Mouse (Mus musculus): ENCODE results near the gene Lgals2. TPM values are rescaled to one million over a fixed set of nuclear protein-coding genes. Genes with fewer than 3 reads are reported as not detected.

Gene Lgals2
- polyA plus RNA-seq, 1 experiment from 2014 or later, result 30.0 TPM

- Histone ChIP-seq H3K4me2 (replicated peaks; ENCODE audit: low read depth, low read length) (no peak overlapping the region), H3K36me3 (ENCODE audit: control insufficient read depth, insufficient read depth, low read length) (no peaks in the 10 kb centered on the region), H3K9ac (replicated peaks; ENCODE audit: low read depth, low read length) (no peak overlapping the region), H3K4me3 (ENCODE audit: low read depth, low read length) (no peak overlapping the region), H3K27me3 (ENCODE audit: control insufficient read depth, insufficient read depth, low read length) (no peaks in the 10 kb centered on the region), H3K27ac (ENCODE audit: low read length) (no peak overlapping the region), H3K4me1 (ENCODE audit: control insufficient read depth, insufficient read depth, low read length) (no peaks in the 10 kb centered on the region), H3K9me3 (ENCODE audit: control insufficient read depth, low read depth, low read length) (no peaks in the 10 kb centered on the region)
- 84% methylated on average over 4 of the region's 4 CpGs for WGBS
- no peak for ATAC-seq (ENCODE audit: insufficient number of reproducible peaks, insufficient read depth, low FRiP score, low read depth)
Observed at GRCm38 (mm10) chr15:78813603-78814002, 41.7 kb downstream of the Lgals2 start.

- Histone ChIP-seq H3K9ac (replicated peaks; ENCODE audit: low read depth, low read length) (no peak overlapping the region), H3K27ac (ENCODE audit: low read length) (no peak overlapping the region), H3K4me2 (replicated peaks; ENCODE audit: low read depth, low read length) (no peak overlapping the region), H3K4me1 (ENCODE audit: control insufficient read depth, insufficient read depth, low read length) (no peaks in the 10 kb centered on the region), H3K9me3 (ENCODE audit: control insufficient read depth, low read depth, low read length) (no peaks in the 10 kb centered on the region), H3K27me3 (ENCODE audit: control insufficient read depth, insufficient read depth, low read length) (no peaks in the 10 kb centered on the region), H3K36me3 (ENCODE audit: control insufficient read depth, insufficient read depth, low read length) (no peaks in the 10 kb centered on the region), H3K4me3 (ENCODE audit: low read depth, low read length) (no peak overlapping the region)
- WGBS, result 65% methylated on average over 9 of the region's 9 CpGs
- no peak for ATAC-seq (ENCODE audit: insufficient number of reproducible peaks, insufficient read depth, low FRiP score, low read depth)
Observed at GRCm38 (mm10) chr15:78810146-78810545, 45.2 kb downstream of the Lgals2 start.

GRCm38 (mm10) chr15:78809739-78810138, 45.6 kb downstream of the Lgals2 start:
- H3K27ac ChIP-seq (ENCODE audit: low read length), result no peak overlapping the region
- H3K4me3 ChIP-seq (ENCODE audit: low read depth, low read length), result no peak overlapping the region
- H3K36me3 ChIP-seq (ENCODE audit: control insufficient read depth, insufficient read depth, low read length), result no peaks in the 10 kb centered on the region
- no peak for ATAC-seq (ENCODE audit: insufficient number of reproducible peaks, insufficient read depth, low FRiP score, low read depth)
- WGBS, result 56% methylated on average over 9 of the region's 9 CpGs
- H3K4me1 ChIP-seq (ENCODE audit: control insufficient read depth, insufficient read depth, low read length), result no peaks in the 10 kb centered on the region
- H3K9me3 ChIP-seq (ENCODE audit: control insufficient read depth, low read depth, low read length), result no peaks in the 10 kb centered on the region
- H3K9ac ChIP-seq (replicated peaks; ENCODE audit: low read depth, low read length), result no peak overlapping the region
- no peaks in the 10 kb centered on the region for H3K27me3 ChIP-seq (ENCODE audit: control insufficient read depth, insufficient read depth, low read length)
- no peak overlapping the region for H3K4me2 ChIP-seq (replicated peaks; ENCODE audit: low read depth, low read length)

GRCm38 (mm10) chr15:78808980-78809379, 46.3 kb downstream of the Lgals2 start:
- 84% methylated on average over 2 of the region's 2 CpGs for WGBS
- Histone ChIP-seq H3K9ac (replicated peaks; ENCODE audit: low read depth, low read length) (no peak overlapping the region), H3K36me3 (ENCODE audit: control insufficient read depth, insufficient read depth, low read length) (no peaks in the 10 kb centered on the region), H3K4me3 (ENCODE audit: low read depth, low read length) (no peak overlapping the region), H3K4me2 (replicated peaks; ENCODE audit: low read depth, low read length) (no peak overlapping the region), H3K9me3 (ENCODE audit: control insufficient read depth, low read depth, low read length) (no peaks in the 10 kb centered on the region), H3K4me1 (ENCODE audit: control insufficient read depth, insufficient read depth, low read length) (no peaks in the 10 kb centered on the region), H3K27me3 (ENCODE audit: control insufficient read depth, insufficient read depth, low read length) (no peaks in the 10 kb centered on the region), H3K27ac (ENCODE audit: low read length) (no peak overlapping the region)
- ATAC-seq (ENCODE audit: insufficient number of reproducible peaks, insufficient read depth, low FRiP score, low read depth), result no peak

GRCm38 (mm10) chr15:78807141-78807540, 48.2 kb downstream of the Lgals2 start:
- Histone ChIP-seq H3K4me3 (ENCODE audit: low read depth, low read length) (no peak overlapping the region), H3K4me1 (ENCODE audit: control insufficient read depth, insufficient read depth, low read length) (peaks cover 2% of the 10 kb centered on the region; the same call in 1 of the 2 replicates), H3K4me2 (replicated peaks; ENCODE audit: low read depth, low read length) (no peak overlapping the region), H3K9ac (replicated peaks; ENCODE audit: low read depth, low read length) (no peak overlapping the region), H3K9me3 (ENCODE audit: control insufficient read depth, low read depth, low read length) (no peaks in the 10 kb centered on the region), H3K36me3 (ENCODE audit: control insufficient read depth, insufficient read depth, low read length) (no peaks in the 10 kb centered on the region), H3K27ac (ENCODE audit: low read length) (no peak overlapping the region), H3K27me3 (ENCODE audit: control insufficient read depth, insufficient read depth, low read length) (no peaks in the 10 kb centered on the region)
- WGBS, result 66% methylated on average over 3 of the region's 3 CpGs
- ATAC-seq (ENCODE audit: insufficient number of reproducible peaks, insufficient read depth, low FRiP score, low read depth), result no peak

GRCm38 (mm10) chr15:78806614-78807013, 48.7 kb downstream of the Lgals2 start:
- ATAC-seq (ENCODE audit: insufficient number of reproducible peaks, insufficient read depth, low FRiP score, low read depth), result no peak
- no peak overlapping the region for H3K9ac ChIP-seq (replicated peaks; ENCODE audit: low read depth, low read length)
- no peak overlapping the region for H3K4me2 ChIP-seq (replicated peaks; ENCODE audit: low read depth, low read length)
- peaks cover 7% of the 10 kb centered on the region; the same call in 1 of the 2 replicates for H3K4me1 ChIP-seq (ENCODE audit: control insufficient read depth, insufficient read depth, low read length)
- no peaks in the 10 kb centered on the region for H3K36me3 ChIP-seq (ENCODE audit: control insufficient read depth, insufficient read depth, low read length)
- no peaks in the 10 kb centered on the region for H3K27me3 ChIP-seq (ENCODE audit: control insufficient read depth, insufficient read depth, low read length)
- H3K9me3 ChIP-seq (ENCODE audit: control insufficient read depth, low read depth, low read length), result no peaks in the 10 kb centered on the region
- H3K4me3 ChIP-seq (ENCODE audit: low read depth, low read length), result no peak overlapping the region
- no peak overlapping the region for H3K27ac ChIP-seq (ENCODE audit: low read length)
- 27% methylated on average over 2 of the region's 2 CpGs for WGBS

- H3K4me1 ChIP-seq (ENCODE audit: control insufficient read depth, insufficient read depth, low read length), result peaks cover 10% of the 10 kb centered on the region; the same call in 1 of the 2 replicates
Observed at GRCm38 (mm10) chr15:78805351-78805750, 50.0 kb downstream of the Lgals2 start.

GRCm38 (mm10) chr15:78804326-78804725, 51.0 kb downstream of the Lgals2 start:
- no peaks in the 10 kb centered on the region for H3K9me3 ChIP-seq (ENCODE audit: control insufficient read depth, low read depth, low read length)
- peak overlapping the region; percentile 78; the same call in 1 of the 2 replicates for H3K27ac ChIP-seq (ENCODE audit: low read length)
- no peaks in the 10 kb centered on the region for H3K36me3 ChIP-seq (ENCODE audit: control insufficient read depth, insufficient read depth, low read length)
- no peak overlapping the region for H3K9ac ChIP-seq (replicated peaks; ENCODE audit: low read depth, low read length)
- H3K27me3 ChIP-seq (ENCODE audit: control insufficient read depth, insufficient read depth, low read length), result no peaks in the 10 kb centered on the region
- H3K4me2 ChIP-seq (replicated peaks; ENCODE audit: low read depth, low read length), result no peak overlapping the region
- no peak overlapping the region for H3K4me3 ChIP-seq (ENCODE audit: low read depth, low read length)
- peak; percentile 54 for ATAC-seq (ENCODE audit: insufficient number of reproducible peaks, insufficient read depth, low FRiP score, low read depth)
- peaks cover 10% of the 10 kb centered on the region; the same call in 1 of the 2 replicates for H3K4me1 ChIP-seq (ENCODE audit: control insufficient read depth, insufficient read depth, low read length)
- WGBS, result 15% methylated on average over 6 of the region's 6 CpGs

More at GRCm38 (mm10) chr15:78805351-78805750, 50.0 kb downstream of the Lgals2 start:
- ATAC-seq (ENCODE audit: insufficient number of reproducible peaks, insufficient read depth, low FRiP score, low read depth), result no peak
- Histone ChIP-seq H3K27ac (ENCODE audit: low read length) (no peak overlapping the region), H3K4me2 (replicated peaks; ENCODE audit: low read depth, low read length) (no peak overlapping the region), H3K4me3 (ENCODE audit: low read depth, low read length) (no peak overlapping the region), H3K9me3 (ENCODE audit: control insufficient read depth, low read depth, low read length) (no peaks in the 10 kb centered on the region), H3K36me3 (ENCODE audit: control insufficient read depth, insufficient read depth, low read length) (no peaks in the 10 kb centered on the region), H3K9ac (replicated peaks; ENCODE audit: low read depth, low read length) (no peak overlapping the region), H3K27me3 (ENCODE audit: control insufficient read depth, insufficient read depth, low read length) (no peaks in the 10 kb centered on the region)
- 75% methylated on average over 2 of the region's 2 CpGs for WGBS

GRCm38 (mm10) chr15:78803499-78803900, 51.8 kb downstream of the Lgals2 start:
- Histone ChIP-seq H3K4me1 (ENCODE audit: control insufficient read depth, insufficient read depth, low read length) (peaks cover 10% of the 10 kb centered on the region; the same call in 1 of the 2 replicates), H3K4me2 (replicated peaks; ENCODE audit: low read depth, low read length) (peak overlapping the region; percentile 8; the same call in 1 of the 2 replicates), H3K4me3 (ENCODE audit: low read depth, low read length) (no peak overlapping the region), H3K36me3 (ENCODE audit: control insufficient read depth, insufficient read depth, low read length) (no peaks in the 10 kb centered on the region), H3K9ac (replicated peaks; ENCODE audit: low read depth, low read length) (no peak overlapping the region), H3K27me3 (ENCODE audit: control insufficient read depth, insufficient read depth, low read length) (no peaks in the 10 kb centered on the region), H3K9me3 (ENCODE audit: control insufficient read depth, low read depth, low read length) (no peaks in the 10 kb centered on the region), H3K27ac (ENCODE audit: low read length) (peak overlapping the region; percentile 78; the same call in 1 of the 2 replicates)
- 16% methylated on average over 8 of the region's 8 CpGs for WGBS
- peak; percentile 12; the same call in 1 of the 2 replicates for ATAC-seq (ENCODE audit: insufficient number of reproducible peaks, insufficient read depth, low FRiP score, low read depth)
